Mouse (Mus musculus): ENCODE data around the gene Gm4131. TPM values are rescaled to one million over a fixed set of nuclear protein-coding genes. Genes with fewer than 3 reads are reported as not detected.
A peak's percentile ranks its signal among the peaks of the same experiment; 100 is the strongest.

Gene Gm4131
- polyA plus RNA-seq, 2 experiments = not detected

DNA sequence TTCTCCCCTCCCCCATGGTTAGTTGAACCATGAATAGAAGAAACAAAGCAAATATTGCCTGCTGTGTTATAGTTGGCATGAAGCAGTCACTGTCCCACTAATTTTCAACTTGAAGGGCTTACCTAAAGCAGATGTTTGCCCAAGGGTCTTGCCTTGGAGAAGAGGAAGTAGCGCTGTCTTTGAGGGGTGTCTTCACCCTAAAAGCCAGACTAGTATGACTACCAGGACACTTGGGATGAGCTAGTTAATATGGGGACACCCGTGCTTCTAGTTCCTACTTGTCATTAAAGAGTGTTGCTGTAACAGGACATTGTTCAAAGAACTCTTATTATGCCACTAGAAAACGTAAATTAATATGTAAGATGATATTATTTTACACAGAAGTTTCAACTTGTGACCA, 9.6 kb downstream of the Gm4131 start:
- H3K36me3 ChIP-seq (ENCODE audit: control insufficient read depth, insufficient read depth, low read length) = no peaks in the 10 kb centered on the region
- no peaks in the 10 kb centered on the region for H3K4me1 ChIP-seq (ENCODE audit: control insufficient read depth, insufficient read depth, low read length)
- no peak for DNase-seq (ENCODE audit: low spot score)
- ATAC-seq (ENCODE audit: low FRiP score, low read depth) = no peak
- no peak overlapping the region for H3K9ac ChIP-seq (ENCODE audit: low read depth, low read length, severe bottlenecking)
- H3K4me2 ChIP-seq (replicated peaks; ENCODE audit: low read depth, low read length, severe bottlenecking) = no peak overlapping the region
- WGBS = 71% methylated on average over 3 of the region's 3 CpGs
- no peak overlapping the region for H3K27ac ChIP-seq (replicated peaks; ENCODE audit: low read depth, low read length)
- H3K27me3 ChIP-seq (ENCODE audit: control insufficient read depth, insufficient read depth, low read length) = peaks cover 25% of the 10 kb centered on the region
- H3K9me3 ChIP-seq (ENCODE audit: control insufficient read depth, low read length) = no peaks in the 10 kb centered on the region
- no peak overlapping the region for H3K4me3 ChIP-seq (replicated peaks; ENCODE audit: low read length)
- TF ChIP-seq POLR2A (IDR thresholded peaks at IDR 0.05; ENCODE audit: borderline replicate concordance, extremely low read depth, insufficient read depth, insufficient read length) = no peak

DNA sequence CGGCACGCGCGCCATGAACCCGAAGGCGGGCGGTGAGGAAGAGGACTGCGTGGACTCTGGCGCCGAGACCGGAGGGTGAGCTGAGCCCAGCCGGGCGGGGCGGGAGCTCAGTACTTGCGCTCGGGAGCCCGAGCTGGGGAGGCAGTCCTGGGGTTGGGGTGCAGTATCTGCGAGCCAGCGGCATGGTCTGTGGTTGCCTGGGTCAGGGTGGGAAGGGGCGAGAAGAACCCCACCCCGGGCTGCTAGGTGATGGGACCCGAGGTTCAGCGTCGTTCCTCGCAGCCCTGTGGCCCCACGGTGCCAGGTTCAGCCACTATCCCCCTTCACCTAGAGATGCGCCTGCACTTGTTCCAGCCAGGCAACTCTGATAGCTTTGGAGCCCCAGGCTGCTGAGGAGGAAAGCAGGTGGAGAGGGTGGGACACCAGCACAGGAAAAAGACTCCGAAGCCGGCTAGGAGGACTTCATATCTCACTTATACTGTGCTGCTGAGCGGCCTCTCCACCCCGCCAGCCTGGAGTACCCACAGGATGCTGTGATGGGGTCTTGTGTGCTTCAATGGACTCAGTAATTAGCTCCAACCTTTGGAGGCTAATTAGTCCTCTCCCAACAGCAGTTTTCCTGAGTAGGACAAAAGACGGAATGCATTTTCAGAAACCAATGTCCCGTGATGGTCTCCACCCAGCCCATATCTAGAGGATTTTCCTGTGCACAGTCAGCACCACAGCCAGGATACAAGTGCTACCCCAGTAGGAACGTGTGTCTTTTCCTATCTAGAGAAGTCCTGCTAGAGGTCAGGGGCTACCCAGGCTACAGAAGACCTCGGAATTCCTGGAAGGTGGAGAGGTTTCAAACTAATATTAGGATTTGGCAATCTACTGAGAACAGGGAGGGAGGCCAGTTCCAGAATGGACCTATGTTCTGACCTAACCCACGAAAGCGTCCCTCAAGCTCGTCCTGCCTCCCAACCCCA, 10.6 kb downstream of the Gm4131 start:
- Histone ChIP-seq H3K4me3 (replicated peaks; ENCODE audit: low read length) (peak overlapping the region; percentile 62), H3K36me3 (ENCODE audit: control insufficient read depth, insufficient read depth, low read length) (no peaks in the 10 kb centered on the region), H3K4me2 (replicated peaks; ENCODE audit: low read depth, low read length, severe bottlenecking) (peak overlapping the region; percentile 97), H3K9ac (ENCODE audit: low read depth, low read length, severe bottlenecking) (peak overlapping the region; percentile 72), H3K4me1 (ENCODE audit: control insufficient read depth, insufficient read depth, low read length) (no peaks in the 10 kb centered on the region), H3K27ac (replicated peaks; ENCODE audit: low read depth, low read length) (no peak overlapping the region), H3K9me3 (ENCODE audit: control insufficient read depth, low read length) (no peaks in the 10 kb centered on the region), H3K27me3 (ENCODE audit: control insufficient read depth, insufficient read depth, low read length) (peaks cover 25% of the 10 kb centered on the region)
- ATAC-seq (ENCODE audit: low FRiP score, low read depth) (no peak; the same call in 1 of the 2 replicates), DNase-seq (ENCODE audit: low spot score) (no peak)
- WGBS = 19% methylated on average over 29 of the region's 38 CpGs
- TF ChIP-seq POLR2A (IDR thresholded peaks at IDR 0.05; ENCODE audit: borderline replicate concordance, extremely low read depth, insufficient read depth, insufficient read length) = no peak

DNA sequence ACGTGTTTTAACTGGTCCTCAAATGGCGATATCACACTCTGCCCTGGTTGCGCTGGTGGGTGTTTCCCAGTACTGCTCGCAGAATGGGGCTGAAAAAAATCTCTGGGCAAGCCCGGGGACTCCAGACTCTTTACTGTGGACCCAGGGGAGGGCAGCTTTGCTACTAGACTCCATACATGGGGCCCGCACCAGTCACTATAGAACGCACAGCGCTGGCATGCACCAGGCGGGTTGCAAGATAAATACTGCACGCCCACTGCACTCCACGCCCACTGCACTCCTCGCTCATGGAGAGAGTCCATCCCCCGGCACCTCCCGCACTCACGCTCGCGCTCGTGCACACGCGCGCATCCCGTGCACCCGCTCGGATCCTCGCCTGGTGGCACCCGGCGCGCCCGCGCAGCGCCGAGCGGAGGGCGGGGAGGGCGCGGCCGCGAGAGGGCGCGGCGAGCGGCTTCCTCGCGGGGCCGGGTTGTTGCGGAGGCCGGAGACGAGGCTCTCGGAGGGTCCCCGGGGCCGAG, 11.4 kb downstream of the Gm4131 start, which contains the start of gene Fam124a:
Fam124a (plus strand) TSS at position 429 of the 521 bp plus-strand sequence.
- peak within 1 kb of the TSS; percentile 72 for H3K9ac ChIP-seq (ENCODE audit: low read depth, low read length, severe bottlenecking)
- WGBS = under 1% methylated on average over 51 of the region's 51 CpGs
- H3K4me3 ChIP-seq (replicated peaks; ENCODE audit: low read length) = peak within 1 kb of the TSS; percentile 62
- H3K27ac ChIP-seq (replicated peaks; ENCODE audit: low read depth, low read length) = no peak within 1 kb of the TSS
- peak; percentile 91 for ATAC-seq (ENCODE audit: low FRiP score, low read depth)
- H3K4me1 ChIP-seq (ENCODE audit: control insufficient read depth, insufficient read depth, low read length) = no peaks in the 10 kb centered on the region
- no peaks in the 10 kb centered on the region for H3K9me3 ChIP-seq (ENCODE audit: control insufficient read depth, low read length)
- no peak for TF ChIP-seq POLR2A (IDR thresholded peaks at IDR 0.05; ENCODE audit: borderline replicate concordance, extremely low read depth, insufficient read depth, insufficient read length)
- DNase-seq (ENCODE audit: low spot score) = peak; percentile 72
- no peaks in the 10 kb centered on the region for H3K36me3 ChIP-seq (ENCODE audit: control insufficient read depth, insufficient read depth, low read length)
- H3K4me2 ChIP-seq (replicated peaks; ENCODE audit: low read depth, low read length, severe bottlenecking) = peak within 1 kb of the TSS; percentile 97
- H3K27me3 ChIP-seq (ENCODE audit: control insufficient read depth, insufficient read depth, low read length) = peaks cover 25% of the 10 kb centered on the region

DNA sequence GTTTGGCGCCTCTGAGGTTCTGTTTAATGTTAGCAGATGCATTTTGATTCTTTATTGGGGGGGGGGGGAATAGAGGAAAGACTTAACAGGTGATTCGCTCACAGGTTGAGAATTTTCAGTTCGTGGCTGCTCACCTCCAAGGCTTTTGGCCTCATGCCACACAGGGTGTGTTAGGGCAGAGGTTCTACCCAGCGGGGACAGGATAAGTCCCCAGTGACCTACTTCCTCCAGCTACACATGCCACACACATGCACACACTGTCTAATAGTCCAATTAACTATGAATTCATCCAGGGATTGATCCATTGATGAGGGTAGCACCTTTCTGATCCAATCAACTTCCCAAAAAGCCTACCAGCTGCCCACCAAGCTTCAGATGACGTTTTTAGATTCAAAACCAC, 12.9 kb downstream of the Gm4131 start:
- H3K9ac ChIP-seq (ENCODE audit: low read depth, low read length, severe bottlenecking) = no peak overlapping the region
- H3K4me2 ChIP-seq (replicated peaks; ENCODE audit: low read depth, low read length, severe bottlenecking) = no peak overlapping the region
- no peak for TF ChIP-seq POLR2A (IDR thresholded peaks at IDR 0.05; ENCODE audit: borderline replicate concordance, extremely low read depth, insufficient read depth, insufficient read length)
- no peak overlapping the region for H3K27ac ChIP-seq (replicated peaks; ENCODE audit: low read depth, low read length)
- ATAC-seq (ENCODE audit: low FRiP score, low read depth) (no peak), DNase-seq (ENCODE audit: low spot score) (no peak)
- H3K4me3 ChIP-seq (replicated peaks; ENCODE audit: low read length) = no peak overlapping the region
- no peaks in the 10 kb centered on the region for H3K4me1 ChIP-seq (ENCODE audit: control insufficient read depth, insufficient read depth, low read length)
- H3K27me3 ChIP-seq (ENCODE audit: control insufficient read depth, insufficient read depth, low read length) = peaks cover 22% of the 10 kb centered on the region
- H3K36me3 ChIP-seq (ENCODE audit: control insufficient read depth, insufficient read depth, low read length) = no peaks in the 10 kb centered on the region
- 63% methylated on average over 5 of the region's 5 CpGs for WGBS
- H3K9me3 ChIP-seq (ENCODE audit: control insufficient read depth, low read length) = no peaks in the 10 kb centered on the region

DNA sequence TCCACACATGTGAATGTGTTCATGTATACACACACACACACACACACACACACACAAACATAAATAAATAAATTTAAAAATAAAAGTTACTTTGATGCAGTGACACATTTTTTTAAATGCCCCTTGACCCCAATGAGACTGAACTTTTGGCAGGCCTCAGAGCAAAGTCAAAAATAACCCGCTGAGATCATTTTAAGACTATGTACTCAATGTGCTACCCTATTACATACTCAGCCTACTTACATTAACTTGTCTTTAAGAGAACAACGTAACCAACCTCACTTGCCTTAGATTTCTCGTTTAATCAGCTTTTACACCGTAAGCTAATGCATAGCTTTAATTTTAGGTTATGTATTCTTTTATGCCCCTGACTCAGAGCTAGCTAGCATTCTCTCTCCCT, 13.9 kb downstream of the Gm4131 start:
- Histone ChIP-seq H3K27me3 (ENCODE audit: control insufficient read depth, insufficient read depth, low read length) (peaks cover 21% of the 10 kb centered on the region), H3K9me3 (ENCODE audit: control insufficient read depth, low read length) (no peaks in the 10 kb centered on the region), H3K4me1 (ENCODE audit: control insufficient read depth, insufficient read depth, low read length) (no peaks in the 10 kb centered on the region), H3K9ac (ENCODE audit: low read depth, low read length, severe bottlenecking) (no peak overlapping the region), H3K4me2 (replicated peaks; ENCODE audit: low read depth, low read length, severe bottlenecking) (no peak overlapping the region), H3K36me3 (ENCODE audit: control insufficient read depth, insufficient read depth, low read length) (no peaks in the 10 kb centered on the region), H3K27ac (replicated peaks; ENCODE audit: low read depth, low read length) (no peak overlapping the region), H3K4me3 (replicated peaks; ENCODE audit: low read length) (no peak overlapping the region)
- no peak for TF ChIP-seq POLR2A (IDR thresholded peaks at IDR 0.05; ENCODE audit: borderline replicate concordance, extremely low read depth, insufficient read depth, insufficient read length)
- ATAC-seq (ENCODE audit: low FRiP score, low read depth) = no peak
- 79% methylated on average over 4 of the region's 4 CpGs for WGBS
- DNase-seq (ENCODE audit: low spot score) = no peak
